Mouse (Mus musculus) spleen, embryonic (tissue): ENCODE results near the gene 4933428M09Rik.
"Not testable (repeated sequence)": the region's sequence is repeated elsewhere in the genome, so short reads cannot be mapped to it uniquely, and the experiment has no call there.

Experiments
- CTCF ChIA-PET: fragments of 350-600 bp; sonication (Branson Sonifier 250); formaldehyde crosslinking; loops from one replicate; lab custom pipeline; 2022; lab: Charles Lee

Gene 4933428M09Rik

GRCm38 (mm10) chrX:139178928-139179327 is at the start of gene 4933428M09Rik:
Gene 4933428M09Rik, plus strand, starts transcription at chrX:139179228.
- CTCF ChIA-PET, result no interaction called here

GRCm38 (mm10) chrX:139134031-139134430 is 45.0 kb upstream of the 4933428M09Rik start:
- CTCF ChIA-PET, result no interaction called here

- CTCF ChIA-PET, result not testable (repeated sequence)
Measured at GRCm38 (mm10) chrX:139191506-139191905, 12.5 kb downstream of the 4933428M09Rik start.

- CTCF ChIA-PET, result no interaction called here
Measured at GRCm38 (mm10) chrX:139194572-139195279, 15.7 kb downstream of the 4933428M09Rik start.

GRCm38 (mm10) chrX:139209191-139209828 is 30.3 kb downstream of the 4933428M09Rik start:
- CTCF ChIA-PET, result not testable (repeated sequence)

- CTCF ChIA-PET, result no interaction called here
Measured at GRCm38 (mm10) chrX:139209829-139210225, 30.8 kb downstream of the 4933428M09Rik start, which contains the start of gene Mum1l1. Gene Mum1l1, plus strand, starts transcription at chrX:139210042.

- CTCF ChIA-PET, result no interaction called here
Measured at GRCm38 (mm10) chrX:139214765-139215164, 35.7 kb downstream of the 4933428M09Rik start.

- CTCF ChIA-PET, result no interaction called here
Measured at GRCm38 (mm10) chrX:139216409-139216808, 37.4 kb downstream of the 4933428M09Rik start.

- CTCF ChIA-PET, result no interaction called here
Measured at GRCm38 (mm10) chrX:139216991-139217593, 38.1 kb downstream of the 4933428M09Rik start.

GRCm38 (mm10) chrX:139217776-139218175 is 38.7 kb downstream of the 4933428M09Rik start:
- CTCF ChIA-PET, result no interaction called here

- CTCF ChIA-PET, result no interaction called here
Measured at GRCm38 (mm10) chrX:139219017-139219416, 40.0 kb downstream of the 4933428M09Rik start.

GRCm38 (mm10) chrX:139220830-139221229 is 41.8 kb downstream of the 4933428M09Rik start:
- CTCF ChIA-PET, result no interaction called here

GRCm38 (mm10) chrX:139221893-139222292 is 42.9 kb downstream of the 4933428M09Rik start:
- CTCF ChIA-PET, result no interaction called here
